Mouse (Mus musculus) left cerebral cortex, postnatal 4 days (tissue): ENCODE data around the gene Nkpd1. TPM values are rescaled to one million over a fixed set of nuclear protein-coding genes. Genes with fewer than 3 reads are reported as not detected.

Experiments used
- DNase-seq: peaks from one replicate; pipeline ENCODE4 v3.0.0-alpha.2; 2022
- intact Hi-C: fragments of 180-260 bp; cut with DNase I; formaldehyde crosslinking; loops from one replicate; pipeline ENCODE4 v1.15.1; 2025
- total RNA-seq, 2 experiments: library from RNA; stranded (reverse); gene quantifications; 2 replicates each; pipeline ENCODE4 v1.2.3; 2021

The Nkpd1 gene
- total RNA-seq, 2 experiments from 2014 or later, result 0.90 to 0.91 TPM

DNA sequence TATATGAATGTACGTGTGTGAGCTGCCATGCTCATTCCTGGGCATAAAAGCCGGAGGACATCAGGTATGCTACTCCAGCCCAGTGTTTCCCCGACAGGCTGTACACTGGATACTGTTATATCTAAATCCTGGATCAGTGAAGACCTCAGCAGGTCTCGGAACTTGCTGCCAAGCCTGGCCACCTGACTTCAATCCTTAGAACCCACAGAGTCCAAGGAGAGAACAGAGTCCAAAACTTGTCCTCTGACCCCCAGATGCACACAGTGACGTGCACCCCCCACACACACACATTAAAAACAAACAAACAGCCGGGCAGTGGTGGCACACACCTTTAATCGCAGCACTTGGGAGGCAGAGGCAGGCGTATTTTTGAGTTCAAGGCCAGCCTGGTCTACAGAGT, 49.8 kb downstream of the Nkpd1 start:
- intact Hi-C loops, result no loop called here
- no peak for DNase-seq

DNA sequence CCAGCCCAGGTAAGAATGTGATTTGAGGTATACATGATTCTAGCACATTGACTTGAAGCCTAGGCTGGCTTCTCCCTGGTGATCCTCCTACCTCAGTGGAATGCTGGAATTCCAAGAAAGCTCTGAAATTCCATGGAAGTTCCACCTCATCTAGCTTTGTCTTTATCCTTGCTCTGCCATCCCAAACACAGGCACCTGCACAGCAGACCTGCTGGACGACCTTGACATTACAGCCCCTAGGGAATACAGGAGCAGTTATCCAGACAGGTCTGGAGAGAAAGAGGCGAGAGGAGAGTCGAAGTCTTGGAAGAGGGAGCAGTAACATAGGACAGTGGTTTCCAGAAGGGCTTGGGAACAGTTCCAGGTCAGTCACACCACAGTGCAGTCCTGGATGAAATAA, 52.0 kb downstream of the Nkpd1 start:
- intact Hi-C loops, result no loop called here
- DNase-seq, result no peak

DNA sequence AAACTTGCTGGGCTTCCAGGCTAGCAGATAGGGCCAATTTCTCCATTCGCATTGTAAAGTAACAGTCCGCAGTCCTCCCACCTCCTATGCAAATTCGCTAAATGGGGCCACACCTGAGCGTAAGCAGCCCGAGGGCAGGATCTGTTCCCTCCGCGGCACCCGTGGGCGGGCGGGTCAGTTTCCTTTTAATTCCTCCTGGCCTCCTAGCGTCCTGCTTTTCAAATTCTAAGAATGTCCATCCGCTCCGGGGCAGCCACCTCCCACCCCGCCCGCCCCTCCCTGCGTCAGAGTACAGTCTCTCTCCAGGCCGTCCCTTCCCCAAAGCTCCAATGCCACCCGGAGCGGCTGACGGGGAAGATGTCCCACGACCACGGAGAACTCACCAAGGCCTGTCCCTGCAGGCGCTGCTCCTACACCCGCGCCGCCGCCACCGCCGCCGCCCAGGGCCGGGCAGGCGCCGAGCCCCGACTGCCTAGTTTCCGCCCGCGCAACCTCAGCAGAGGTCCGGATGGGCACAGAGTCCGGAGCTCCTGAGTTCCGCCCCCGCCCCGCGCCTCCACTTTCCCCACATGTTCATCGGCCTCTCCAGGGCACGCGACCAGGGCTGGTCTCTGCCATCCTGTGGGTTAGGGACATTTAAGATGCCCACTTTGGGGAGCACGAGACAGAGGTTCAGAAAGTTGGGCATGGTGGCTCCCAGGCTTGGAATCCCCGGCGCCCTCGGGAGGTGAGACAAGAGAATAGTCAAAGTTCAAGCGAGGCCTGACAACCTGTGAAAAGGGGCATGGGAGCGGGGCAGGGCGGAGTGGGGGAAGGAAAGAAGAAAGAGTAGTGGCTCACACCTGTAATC, 55.5 kb downstream of the Nkpd1 start:
- peak; percentile 79 for DNase-seq
- intact Hi-C loops, result no loop called here

DNA sequence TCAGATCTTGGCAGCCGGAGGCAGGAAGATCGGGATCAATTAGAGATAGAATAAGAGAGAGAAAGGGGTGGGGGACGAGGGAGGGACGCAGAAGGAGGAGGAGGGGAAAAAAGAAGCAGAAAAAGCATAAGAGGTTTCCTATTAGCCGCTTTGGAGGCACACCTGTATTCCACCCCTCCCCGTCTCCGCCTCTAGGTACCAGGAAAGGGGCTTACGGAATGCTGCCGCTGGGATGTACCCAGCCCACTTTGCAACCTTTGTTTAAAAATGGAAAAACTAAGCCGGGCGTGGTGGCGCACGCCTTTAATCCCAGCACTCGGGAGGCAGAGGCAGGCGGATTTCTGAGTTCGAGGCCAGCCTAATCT, 56.1 kb downstream of the Nkpd1 start:
- no peak for DNase-seq
- intact Hi-C loops, result no loop called here

Other genes with a start within 250 kb of the Nkpd1 start
- 10 to 100 TPM; 45.3 to 46.6 TPM for gene Vasp, start 246.0 kb upstream of the Nkpd1 start, total RNA-seq
- gene Ppm1n, start 237.8 kb upstream of the Nkpd1 start, total RNA-seq, result under 1 TPM; 0.60 to 0.64 TPM
- gene Rtn2, start 235.2 kb upstream of the Nkpd1 start, total RNA-seq, result 100 to 1,000 TPM; 154 to 161 TPM
- 1 to 10 TPM; 1.2 to 1.3 TPM for gene Fosb, start 207.8 kb upstream of the Nkpd1 start, total RNA-seq
- gene Ercc1, start 173.1 kb upstream of the Nkpd1 start, total RNA-seq, result 10 to 100 TPM; 60.1 to 70.9 TPM
- gene Cd3eap, start 158.4 kb upstream of the Nkpd1 start, total RNA-seq, result 10 to 100 TPM; 15.9 to 18.7 TPM
- gene Ppp1r13l, start 158.1 kb upstream of the Nkpd1 start, total RNA-seq, result 1 to 10 TPM; 6.0 to 6.4 TPM
- gene Ercc2, start 135.8 kb upstream of the Nkpd1 start, total RNA-seq, result 10 to 100 TPM; 46.1 to 62.8 TPM
- gene Klc3, start 113.7 kb upstream of the Nkpd1 start, total RNA-seq, result 1 to 10 TPM; 1.2 to 1.3 TPM
- gene Ckm, start 113.1 kb upstream of the Nkpd1 start, total RNA-seq, result not detected
- gene Mark4, start 59.0 kb upstream of the Nkpd1 start, total RNA-seq, result 100 to 1,000 TPM; 118 to 119 TPM
- gene Exoc3l2, start 54.5 kb upstream of the Nkpd1 start, total RNA-seq, result under 1 TPM; 0.42 to 0.46 TPM
- 1 to 10 TPM; 8.5 to 8.8 TPM for gene Bloc1s3, start 9.5 kb upstream of the Nkpd1 start, total RNA-seq
- gene Trappc6a, start 9.4 kb upstream of the Nkpd1 start, total RNA-seq, result 10 to 100 TPM; 17.9 to 19.0 TPM
- gene Ppp1r37, start 45.2 kb downstream of the Nkpd1 start, total RNA-seq, result 10 to 100 TPM; 81.1 to 85.1 TPM
- gene Zfp296, start 59.4 kb downstream of the Nkpd1 start, total RNA-seq, result under 1 TPM; 0.22 to 0.24 TPM
- gene Gemin7, start 59.8 kb downstream of the Nkpd1 start, total RNA-seq, result 10 to 100 TPM; 56.0 to 58.2 TPM
- gene Clasrp, start 86.6 kb downstream of the Nkpd1 start, total RNA-seq, result 100 to 1,000 TPM in 1 of 2 experiments, 10 to 100 TPM in 1; 98.0 to 106 TPM
- 1 to 10 TPM; 5.5 to 7.5 TPM for gene Relb, start 111.6 kb downstream of the Nkpd1 start, total RNA-seq
- 100 to 1,000 TPM; 105 to 115 TPM for gene Clptm1, start 147.2 kb downstream of the Nkpd1 start, total RNA-seq
- gene Apoc2, start 160.1 kb downstream of the Nkpd1 start, total RNA-seq, result not detected
- gene Gm44805, start 163.6 kb downstream of the Nkpd1 start, total RNA-seq, result not detected
- gene Apoc4, start 163.6 kb downstream of the Nkpd1 start, total RNA-seq, result not detected
- 1 to 10 TPM; 2.1 to 3.6 TPM for gene Apoc1, start 174.8 kb downstream of the Nkpd1 start, total RNA-seq
- 100 to 1,000 TPM; 576 to 662 TPM for gene Apoe, start 181.3 kb downstream of the Nkpd1 start, total RNA-seq
- gene Tomm40, start 197.6 kb downstream of the Nkpd1 start, total RNA-seq, result 100 to 1,000 TPM in 1 of 2 experiments, 10 to 100 TPM in 1; 95.8 to 104 TPM
- 10 to 100 TPM; 35.7 to 36.4 TPM for gene Nectin2, start 232.6 kb downstream of the Nkpd1 start, total RNA-seq